Mouse (Mus musculus) hindlimb bud, embryonic 11.5 days (tissue): Measurements from ENCODE around the gene Kit.

ENCODE experiments used
- DNase-seq: peaks from one replicate; pipeline ENCODE4 v3.0.0-alpha.2; 2012; ENCODE audit warnings: low read depth, low spot score; ENCODE audit errors: extremely low spot score

The Kit gene

DNA sequence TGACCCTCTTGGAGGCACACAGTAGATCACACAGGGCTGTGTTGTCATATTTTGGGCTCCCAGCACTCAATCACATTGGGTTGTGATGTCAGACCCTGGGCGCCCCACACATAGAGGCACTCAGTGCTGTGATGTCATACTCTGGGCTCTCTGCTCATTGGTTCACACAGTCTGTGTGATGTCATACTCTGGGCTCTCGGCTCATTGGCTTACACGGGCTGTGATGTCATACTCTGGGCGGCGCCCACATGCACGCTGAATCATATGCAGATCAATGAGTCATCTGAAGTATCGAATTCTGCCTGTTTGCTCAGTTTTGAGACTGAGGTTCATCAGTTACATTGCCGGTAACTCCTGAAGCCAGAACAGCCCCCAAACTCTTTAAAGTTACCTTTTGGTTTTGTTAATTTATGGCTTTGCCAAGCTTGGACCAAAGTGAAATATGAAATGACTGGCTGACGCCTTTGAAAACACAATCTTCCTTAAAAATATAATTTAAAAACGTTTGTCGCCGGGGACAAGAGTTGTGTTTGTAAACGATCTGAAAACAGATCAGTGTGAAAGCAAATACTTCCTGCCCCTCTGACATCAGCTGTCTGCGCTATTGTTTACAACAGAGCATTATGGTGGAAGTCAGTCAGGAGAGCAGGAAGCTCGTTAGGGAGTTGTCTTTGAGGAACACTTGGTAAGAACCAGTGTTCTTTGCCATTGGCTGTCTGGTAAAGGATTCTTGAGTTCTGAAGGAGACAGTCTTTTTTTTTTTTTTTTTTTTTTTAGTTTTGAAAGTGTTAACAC, 15.0 kb downstream of the Kit start:
- no peak for DNase-seq

DNA sequence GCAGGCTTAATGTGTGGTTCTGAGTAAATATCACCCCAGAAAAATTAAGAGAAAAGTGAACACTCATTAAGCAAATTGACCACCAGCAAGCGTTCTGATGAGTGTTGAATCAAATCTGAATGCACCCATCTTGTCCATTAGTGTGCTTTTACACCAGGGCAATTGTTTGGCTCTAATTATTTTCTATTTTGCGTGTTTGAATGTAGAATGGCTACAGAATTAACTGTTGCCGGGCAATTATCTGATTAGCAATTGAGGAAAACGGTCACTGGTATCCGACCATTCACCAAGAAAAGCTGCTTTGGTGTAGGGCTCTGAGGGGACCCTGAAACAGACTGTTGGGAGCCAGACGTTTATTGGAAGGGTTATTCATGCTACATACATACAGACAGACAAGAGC, 16.2 kb downstream of the Kit start:
- no peak for DNase-seq

DNA sequence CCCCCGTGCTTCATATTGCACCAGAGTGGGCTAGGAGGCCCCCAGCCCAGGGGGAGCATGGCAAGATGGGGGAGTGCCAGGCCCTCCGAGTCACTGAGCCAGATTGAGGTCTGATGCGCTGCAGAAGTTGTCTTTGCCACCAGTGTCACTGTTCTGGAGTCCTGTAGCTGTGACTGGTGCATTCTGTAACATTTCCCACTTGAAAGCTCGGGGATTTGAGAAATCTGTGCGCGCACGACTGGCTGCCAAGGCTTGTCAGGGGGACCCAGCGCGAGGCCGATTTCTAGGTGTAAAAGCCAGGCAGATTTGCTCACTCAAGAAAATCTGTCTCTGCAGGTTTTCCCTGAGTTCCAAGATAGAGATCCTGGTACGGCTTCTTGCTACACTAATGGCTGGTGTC, 16.9 kb downstream of the Kit start:
- no peak for DNase-seq

DNA sequence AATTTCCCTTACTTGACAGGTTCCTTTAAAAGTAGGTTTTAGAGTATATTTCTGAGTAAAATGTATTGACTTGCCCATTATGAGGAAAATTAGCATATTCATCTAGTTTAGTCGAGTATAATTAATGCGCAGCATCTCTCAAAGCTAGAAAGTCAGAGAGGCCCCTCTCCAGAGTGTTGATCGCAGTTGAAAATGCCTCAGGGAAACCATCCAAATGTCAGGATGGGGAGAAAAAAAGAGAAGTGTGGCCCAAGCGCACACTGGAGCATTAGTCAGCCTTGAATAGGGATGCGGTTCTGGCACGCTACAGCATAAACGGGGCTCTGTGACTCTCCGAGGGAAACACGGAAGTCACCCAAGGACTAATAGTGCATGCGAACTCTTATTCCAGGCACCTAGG, 20.6 kb downstream of the Kit start:
- DNase-seq = no peak

DNA sequence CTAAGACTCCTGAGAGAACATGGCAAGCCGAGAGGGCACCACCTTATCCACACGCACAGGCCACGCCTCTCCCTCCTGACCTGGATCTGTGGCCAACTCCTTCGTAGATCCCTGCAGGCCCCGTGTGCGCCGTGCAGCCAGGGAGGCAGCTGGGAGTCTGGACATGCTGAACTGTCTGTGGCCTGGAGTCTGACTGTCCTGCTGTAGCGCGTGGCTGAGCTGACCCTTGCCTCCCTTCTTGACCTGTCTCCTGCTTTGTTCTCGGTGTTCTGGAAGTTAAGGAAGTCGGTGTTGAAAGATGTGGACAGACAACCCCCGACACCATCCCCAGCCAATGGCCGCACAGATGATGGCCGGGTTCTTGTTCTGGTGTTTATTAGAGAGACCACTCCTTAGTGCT, 21.5 kb downstream of the Kit start:
- DNase-seq = no peak

DNA sequence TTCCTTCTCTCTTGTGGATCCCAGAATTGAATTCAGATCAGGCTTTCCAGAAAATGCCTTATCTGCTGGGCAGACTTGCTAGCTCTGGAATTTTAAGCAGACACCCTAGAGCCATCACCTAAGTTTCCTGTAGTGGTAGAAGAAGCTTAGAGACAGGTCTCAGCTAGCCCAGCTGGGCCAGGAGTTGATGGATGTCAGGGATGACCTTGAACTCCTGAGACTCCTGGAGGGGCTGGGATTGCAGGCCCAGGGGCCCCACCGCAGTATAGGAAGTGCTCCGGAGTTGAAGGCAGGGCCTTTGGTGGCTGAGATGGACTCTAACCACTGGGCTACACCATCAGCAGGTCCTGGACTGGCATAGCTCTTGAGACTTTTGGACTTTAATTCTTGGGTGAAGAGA, 22.6 kb downstream of the Kit start:
- no peak for DNase-seq

DNA sequence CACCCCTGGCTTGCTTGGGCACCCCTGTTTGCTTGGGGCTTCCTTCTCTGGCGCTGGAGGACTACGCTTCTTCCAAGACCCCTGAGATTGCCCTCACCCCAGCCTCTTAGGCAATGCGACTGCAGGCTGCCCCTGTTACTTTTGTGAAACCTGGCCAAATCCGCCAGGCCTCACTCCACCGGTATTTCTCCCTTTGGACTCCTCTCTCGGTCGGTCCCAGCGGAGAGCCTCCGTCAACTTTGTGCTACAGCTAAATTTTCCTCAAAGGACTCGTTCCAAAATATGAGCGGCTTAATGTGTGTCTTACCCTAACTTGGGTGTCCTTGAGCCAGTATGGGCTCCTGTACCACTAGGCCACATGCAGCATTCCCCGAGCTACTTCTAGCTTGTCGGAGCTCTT, 23.8 kb downstream of the Kit start:
- no peak for DNase-seq

DNA sequence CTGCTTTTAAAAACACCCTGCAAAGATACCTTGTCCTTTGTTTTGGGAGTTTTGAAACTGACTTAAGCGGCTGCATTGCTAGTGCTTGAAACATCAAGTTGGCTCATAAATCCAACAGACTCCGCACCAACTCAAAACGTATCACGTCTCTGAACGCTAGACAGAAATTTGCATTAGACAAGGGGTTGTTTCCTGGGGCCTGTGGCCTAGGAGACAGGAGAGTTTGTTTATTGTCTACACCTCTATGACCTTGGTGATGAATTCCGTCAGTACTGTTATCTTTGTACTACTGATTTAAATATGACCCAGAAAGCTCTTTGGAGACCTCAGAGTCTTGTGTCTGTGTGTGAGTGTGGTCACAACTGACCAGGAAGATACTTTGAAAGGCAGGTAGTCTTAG, 25.3 kb downstream of the Kit start:
- no peak for DNase-seq

DNA sequence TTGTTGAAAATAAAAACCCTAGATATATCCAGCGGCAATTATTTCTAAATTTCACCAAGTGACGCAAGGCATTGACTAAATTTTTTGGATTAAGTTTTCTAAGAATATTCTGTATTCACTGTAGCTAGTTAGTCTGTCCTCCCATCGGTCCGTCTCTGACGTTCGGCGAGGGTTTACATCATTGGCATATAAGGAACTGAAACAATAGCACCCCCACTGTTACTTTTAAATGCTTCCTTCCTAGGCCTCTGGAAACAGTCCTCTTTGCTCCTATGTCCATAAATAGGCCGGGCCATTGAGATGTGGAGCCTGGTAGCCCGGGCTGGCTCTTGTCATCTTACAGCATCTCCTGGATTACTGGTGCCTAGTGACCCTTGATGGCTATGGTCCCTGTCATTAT, 29.5 kb downstream of the Kit start:
- DNase-seq = no peak

DNA sequence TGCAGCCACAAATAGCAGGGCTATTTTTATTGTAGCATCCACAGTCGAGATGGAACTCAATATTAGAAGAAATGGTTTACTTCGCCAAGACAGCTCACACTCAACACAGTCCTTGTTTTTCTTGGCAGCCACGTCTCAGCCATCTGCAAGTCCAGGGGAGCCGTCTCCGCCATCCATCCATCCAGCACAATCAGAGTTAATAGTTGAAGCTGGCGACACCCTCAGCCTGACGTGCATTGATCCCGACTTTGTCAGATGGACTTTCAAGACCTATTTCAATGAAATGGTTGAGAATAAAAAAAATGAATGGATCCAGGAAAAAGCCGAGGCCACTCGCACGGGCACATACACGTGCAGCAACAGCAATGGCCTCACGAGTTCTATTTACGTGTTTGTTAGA, 32.2 kb downstream of the Kit start:
- no peak for DNase-seq

DNA sequence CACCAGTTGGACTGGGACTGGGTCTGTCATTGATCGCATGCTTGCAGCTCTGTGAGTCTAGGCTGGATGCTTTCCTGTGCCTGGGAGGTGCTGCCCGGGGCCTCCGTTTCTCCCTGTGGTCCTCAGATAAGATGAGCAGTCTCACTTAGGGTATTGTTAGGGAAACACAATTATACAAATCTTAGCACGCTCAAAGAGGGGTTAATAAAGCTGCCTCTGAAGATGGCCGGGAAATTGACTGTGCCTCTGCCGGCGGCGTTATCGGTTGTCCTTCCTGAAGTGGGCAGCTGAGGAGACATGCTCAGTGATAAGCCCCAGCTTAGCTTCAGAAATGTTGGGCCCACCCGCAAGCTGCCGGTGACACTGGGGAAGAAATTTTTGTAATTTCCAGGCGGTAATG, 33.3 kb downstream of the Kit start:
- no peak for DNase-seq

DNA sequence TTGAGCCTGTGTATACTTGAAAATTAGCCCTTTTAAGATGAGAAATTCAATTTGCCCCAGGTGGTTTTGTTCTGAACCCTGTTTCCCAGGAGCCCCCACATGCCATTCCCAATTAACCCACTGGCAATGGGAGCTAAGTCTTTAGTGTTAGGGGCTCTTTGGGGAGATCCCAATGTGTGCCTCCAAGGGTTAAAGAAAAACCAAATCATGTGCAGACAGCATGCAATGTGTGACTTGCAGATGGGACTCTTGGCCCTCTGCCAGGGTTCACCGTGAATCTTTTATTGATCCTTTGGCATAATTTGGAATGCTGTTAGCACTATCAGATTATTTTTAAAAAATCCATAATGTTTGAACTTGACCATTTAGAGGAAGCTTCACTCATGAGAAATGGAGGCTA, 37.7 kb downstream of the Kit start:
- DNase-seq = no peak

DNA sequence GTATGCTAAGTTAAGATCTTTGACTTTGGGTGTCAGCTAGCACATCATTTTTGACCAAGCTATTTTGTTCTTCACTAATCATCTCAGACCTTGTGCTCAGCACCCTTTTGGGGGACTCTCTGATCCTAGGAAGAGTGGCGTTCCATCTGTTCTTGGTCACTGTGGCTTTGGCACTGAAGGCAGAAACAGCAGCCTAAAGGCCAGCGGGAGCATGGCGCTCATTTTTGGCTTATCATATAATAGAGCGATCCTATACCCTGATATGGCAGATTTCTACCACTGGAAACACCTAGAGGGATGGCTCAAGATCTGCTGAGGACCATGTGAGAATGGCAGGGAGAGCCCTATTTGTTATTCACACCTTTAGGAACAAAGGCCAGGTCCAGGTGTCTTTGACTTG, 38.2 kb downstream of the Kit start:
- no peak for DNase-seq

DNA sequence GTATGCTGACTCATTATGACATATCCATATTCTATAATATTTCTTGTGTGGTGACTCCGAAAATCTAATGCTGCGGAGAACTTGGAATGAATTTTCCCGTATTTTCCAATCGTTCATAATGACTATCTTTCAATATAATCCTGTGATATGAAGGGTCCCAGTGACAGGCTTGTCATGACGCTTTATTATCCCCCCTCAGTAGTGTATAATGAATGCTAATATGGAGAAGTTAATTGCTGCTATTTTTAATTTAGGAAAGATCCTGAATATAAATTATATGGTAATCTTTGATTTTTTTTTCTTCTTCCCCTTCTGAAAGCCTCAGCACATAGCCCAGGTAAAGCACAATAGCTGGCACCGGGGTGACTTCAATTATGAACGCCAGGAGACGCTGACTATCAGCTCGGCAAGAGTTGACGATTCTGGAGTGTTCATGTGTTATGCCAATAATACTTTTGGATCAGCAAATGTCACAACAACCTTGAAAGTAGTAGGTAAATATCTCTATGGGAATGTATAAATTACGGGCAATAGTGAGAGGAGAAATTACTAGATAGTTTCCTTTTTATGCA, 40.4 kb downstream of the Kit start:
- no peak for DNase-seq

DNA sequence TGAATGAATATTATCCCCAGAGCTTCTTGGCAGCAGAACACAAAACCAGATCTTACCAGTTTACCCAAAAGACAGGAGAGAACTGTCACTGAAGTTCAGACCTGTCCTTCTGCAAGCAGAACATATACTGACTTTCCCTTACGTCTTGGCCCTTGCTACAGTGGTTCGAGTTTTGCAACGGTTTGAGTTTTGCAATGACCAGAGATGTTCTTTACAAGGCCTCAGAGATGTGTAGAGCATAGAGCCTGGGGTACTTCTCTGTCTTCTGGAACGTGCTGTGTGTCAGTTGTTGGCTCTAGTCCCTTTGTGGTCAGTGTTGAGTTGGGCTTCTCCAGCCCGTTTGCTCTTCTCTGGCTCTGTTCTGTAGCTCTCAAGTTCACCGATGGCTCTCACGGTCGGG, 40.9 kb downstream of the Kit start:
- no peak for DNase-seq

DNA sequence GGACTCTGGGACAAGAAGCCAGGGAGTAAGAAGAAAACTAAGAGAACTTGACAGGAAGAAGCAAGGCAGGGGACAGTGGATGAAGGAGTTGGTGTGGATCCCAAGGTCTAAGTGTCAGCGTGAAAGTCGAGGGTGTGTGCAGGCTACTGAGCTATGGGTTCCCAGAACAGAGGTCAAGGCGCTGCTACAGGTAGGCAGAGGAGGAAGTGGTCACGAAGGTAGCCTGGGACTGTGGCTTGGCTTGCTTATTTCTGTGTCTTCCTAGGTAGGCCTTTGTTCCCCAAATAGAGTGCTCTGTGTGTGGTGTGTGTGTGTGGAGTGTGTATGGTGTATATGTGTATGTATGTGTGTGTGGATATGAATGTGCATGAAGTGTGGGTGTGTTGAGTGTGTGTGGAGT, 47.7 kb downstream of the Kit start:
- no peak for DNase-seq

DNA sequence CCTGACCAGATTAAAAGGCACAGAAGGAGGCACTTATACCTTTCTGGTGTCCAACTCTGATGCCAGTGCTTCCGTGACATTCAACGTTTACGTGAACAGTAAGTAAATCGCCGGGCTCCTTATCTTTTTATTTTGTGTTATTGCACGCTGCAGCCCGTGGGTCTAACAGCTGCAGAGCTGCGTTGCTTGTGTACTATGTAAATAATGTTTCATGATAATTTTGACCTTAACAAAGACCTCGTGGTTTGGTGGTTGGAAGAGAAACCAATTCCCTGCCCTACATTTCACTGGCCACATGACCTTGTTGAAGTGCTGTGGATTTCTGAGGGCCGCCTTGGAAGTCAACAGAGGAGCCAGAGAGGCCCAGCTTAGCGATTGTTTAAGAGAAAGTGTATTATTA, 48.3 kb downstream of the Kit start:
- no peak for DNase-seq

DNA sequence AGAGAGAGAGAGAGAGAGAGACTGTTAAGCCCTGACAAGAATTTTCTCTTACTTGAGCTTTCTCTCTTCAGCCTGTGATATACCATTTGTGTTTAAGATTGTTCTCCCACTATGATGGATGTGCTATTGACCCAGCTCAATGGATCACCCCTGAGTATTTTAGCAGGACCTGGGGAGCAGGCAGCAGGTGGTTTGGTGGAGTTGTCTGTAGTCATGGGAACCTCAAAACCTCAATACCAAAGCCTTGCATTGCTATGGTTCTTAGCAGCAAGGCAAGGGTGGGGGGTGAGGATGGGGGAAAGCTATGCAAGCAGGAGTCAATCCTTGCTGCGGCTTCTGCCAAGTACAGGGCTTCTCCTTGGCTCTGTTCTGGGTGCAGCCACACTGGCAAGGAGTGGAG, 48.8 kb downstream of the Kit start:
- DNase-seq = no peak

DNA sequence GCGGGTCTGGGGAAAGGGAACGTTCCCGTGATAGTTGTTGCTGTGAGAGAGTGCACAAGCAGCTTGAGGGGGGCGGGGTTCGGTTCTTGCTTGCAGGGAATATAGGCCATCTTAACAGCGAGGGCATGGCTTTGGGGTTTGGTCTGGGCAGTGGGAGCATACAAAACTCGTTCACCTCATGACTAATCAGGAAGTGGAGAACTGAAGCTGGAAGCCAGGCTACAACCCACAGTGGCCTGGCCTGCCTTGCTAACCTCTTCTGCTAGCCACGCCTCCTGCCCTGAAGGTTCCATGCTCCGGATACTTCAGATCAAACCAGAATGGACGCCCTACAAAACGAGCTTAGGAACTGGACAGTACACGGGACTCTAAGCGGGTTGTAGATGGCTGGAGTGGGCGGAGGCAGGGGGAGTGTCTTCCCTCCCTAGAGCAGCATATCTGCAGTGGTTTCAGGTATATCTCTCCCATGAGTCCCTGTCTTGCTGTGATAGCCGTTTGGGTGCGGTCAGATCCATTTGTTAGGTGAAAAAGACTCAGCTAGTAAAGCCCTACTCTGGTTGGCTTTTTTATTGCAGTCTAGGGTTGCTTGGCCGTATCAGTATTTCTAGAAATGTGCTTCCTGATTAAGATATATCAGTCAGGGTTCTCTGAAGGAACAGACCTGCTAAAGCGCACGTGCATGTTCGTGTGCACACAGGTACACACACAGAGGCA, 49.4 kb downstream of the Kit start:
- no peak for DNase-seq

DNA sequence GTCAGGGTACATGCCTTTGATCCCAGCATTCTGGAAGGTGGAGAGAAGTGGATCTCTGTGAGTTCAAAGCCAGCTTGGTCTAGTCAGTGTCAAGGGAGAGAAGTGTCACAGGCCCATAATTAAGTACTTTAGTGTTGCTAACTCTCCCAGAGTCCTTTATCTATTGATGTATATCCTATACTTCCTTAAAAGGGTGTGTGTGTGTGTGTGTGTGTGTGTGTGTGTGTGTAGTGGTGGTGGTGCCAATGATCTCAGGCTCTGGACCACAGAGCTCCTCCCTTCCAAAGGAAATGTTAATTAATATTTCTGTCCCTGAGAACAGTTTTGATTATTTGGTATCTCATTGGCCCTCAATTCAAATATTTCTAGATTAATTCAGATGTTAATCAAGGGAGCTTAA, 50.3 kb downstream of the Kit start:
- DNase-seq = no peak

DNA sequence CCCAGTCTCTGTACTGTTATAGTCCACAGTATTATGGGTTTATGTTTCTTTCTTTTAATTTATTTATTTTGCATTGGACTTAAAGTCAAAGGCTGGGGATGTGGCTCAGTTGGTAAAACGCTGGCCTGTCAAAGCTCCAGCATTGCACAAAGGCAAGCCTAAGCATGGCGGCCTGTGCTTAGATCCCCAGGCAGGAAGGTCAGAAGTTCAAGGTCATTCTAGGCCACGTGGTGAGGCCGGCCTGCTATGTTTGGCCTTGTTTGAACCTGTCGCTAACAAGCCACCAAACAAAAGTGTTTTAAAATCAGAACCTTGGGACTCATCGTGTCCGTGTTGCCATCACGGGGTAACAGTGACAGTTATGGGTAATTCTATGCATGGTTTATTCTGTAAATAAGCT, 51.6 kb downstream of the Kit start:
- DNase-seq = no peak

DNA sequence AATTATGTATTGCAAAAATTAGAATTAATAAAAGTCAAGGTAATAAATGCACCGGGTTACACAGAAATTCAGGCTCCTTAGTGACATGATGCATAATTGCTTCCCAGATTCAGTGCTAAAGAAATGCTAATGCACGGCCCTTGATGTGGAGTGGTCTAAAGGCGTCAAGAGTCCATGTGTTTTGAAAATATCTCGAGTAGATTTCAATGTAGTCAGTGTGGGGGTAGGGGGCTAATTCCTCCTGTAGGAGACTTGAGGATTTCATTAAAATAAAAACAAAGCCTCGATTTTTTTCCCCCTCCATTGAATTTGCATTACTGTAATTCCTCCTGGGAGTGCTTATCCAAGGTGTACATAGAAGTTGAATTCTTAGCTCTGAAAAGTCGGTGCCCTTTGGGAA, 52.0 kb downstream of the Kit start:
- no peak for DNase-seq

DNA sequence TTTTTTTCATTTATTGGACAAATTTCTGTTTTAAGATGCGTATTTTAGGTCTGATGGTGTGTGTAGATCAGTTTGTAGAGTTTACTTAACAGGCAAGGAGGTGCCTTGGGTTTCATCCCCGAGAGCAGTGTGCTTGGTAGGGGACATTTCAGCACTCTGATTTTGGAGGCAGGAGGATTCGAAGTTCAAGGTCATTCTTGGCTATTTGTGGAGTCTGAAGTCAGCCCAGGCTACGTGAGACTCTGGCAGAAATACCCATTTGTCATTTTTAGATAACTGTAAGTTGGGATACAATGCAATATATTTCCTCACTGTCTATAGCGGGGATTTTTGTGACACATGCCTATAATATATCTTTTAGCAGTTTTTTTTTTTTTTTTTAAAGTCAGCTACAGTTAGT, 57.5 kb downstream of the Kit start:
- DNase-seq = no peak
